Mouse (Mus musculus) cerebellum, postnatal 25 days (tissue): ENCODE measurements at regions not wholly inside any gene's neighbourhood (a gene's known extent, or its start where the extent isn't known, plus 50 kb on each side); places are given as distances from the start of the nearest gene placed in this dataset.

Experiments used
- DNase-seq, 2 experiments: peaks; one replicate each; pipeline ENCODE4 v3.0.0; 2021; ENCODE audit warnings: mixed read lengths in 2 of 2

- no peak for DNase-seq
These were observed 425.6 kb upstream of the Ubash3b start for GRCm38 (mm10) chr9:41586966-41587570.

- DNase-seq = no peak
These were observed 424.8 kb upstream of the Ubash3b start for GRCm38 (mm10) chr9:41586291-41586690.

GRCm38 (mm10) chr9:41585771-41586170 lies 424.3 kb upstream of the Ubash3b start:
- no peak for DNase-seq

- DNase-seq = no peak
These were observed 423.5 kb upstream of the Ubash3b start for GRCm38 (mm10) chr9:41585012-41585411.

- peak in 1 of 2 experiments; percentile 11 for DNase-seq
These were observed 422.3 kb upstream of the Ubash3b start for GRCm38 (mm10) chr9:41583711-41584329.

GRCm38 (mm10) chr9:41583276-41583675 lies 421.8 kb upstream of the Ubash3b start:
- no peak for DNase-seq

- DNase-seq = no peak
These were observed 421.3 kb upstream of the Ubash3b start for GRCm38 (mm10) chr9:41582711-41583236.

GRCm38 (mm10) chr9:41582171-41582570 lies 420.7 kb upstream of the Ubash3b start:
- no peak for DNase-seq

GRCm38 (mm10) chr9:41581741-41582140 lies 420.2 kb upstream of the Ubash3b start:
- DNase-seq = no peak

- DNase-seq = peak; percentile 16 to 19
These were observed 419.7 kb upstream of the Ubash3b start for GRCm38 (mm10) chr9:41581152-41581551.

- DNase-seq = peak; percentile 39 to 46
These were observed 419.1 kb upstream of the Ubash3b start for GRCm38 (mm10) chr9:41580611-41581041.

GRCm38 (mm10) chr9:41580067-41580466 lies 418.6 kb upstream of the Ubash3b start:
- DNase-seq = no peak

- DNase-seq = peak in 1 of 2 experiments; percentile 18
These were observed 417.9 kb upstream of the Ubash3b start for GRCm38 (mm10) chr9:41579107-41580014.

- DNase-seq = no peak
These were observed 417.0 kb upstream of the Ubash3b start for GRCm38 (mm10) chr9:41578221-41579106.

- DNase-seq = no peak
These were observed 416.3 kb upstream of the Ubash3b start for GRCm38 (mm10) chr9:41577760-41578159.

- no peak for DNase-seq
These were observed 414.3 kb upstream of the Ubash3b start for GRCm38 (mm10) chr9:41575826-41576225.

GRCm38 (mm10) chr9:41570262-41570661 lies 408.8 kb upstream of the Ubash3b start:
- no peak for DNase-seq

GRCm38 (mm10) chr9:41566496-41566895 lies 405.0 kb upstream of the Ubash3b start:
- DNase-seq = no peak

- DNase-seq = no peak
These were observed 404.3 kb upstream of the Ubash3b start for GRCm38 (mm10) chr9:41565784-41566183.

- DNase-seq = no peak
These were observed 401.9 kb upstream of the Ubash3b start for GRCm38 (mm10) chr9:41563376-41563775.

GRCm38 (mm10) chr9:41558456-41558855 lies 397.0 kb upstream of the Ubash3b start:
- no peak for DNase-seq

- no peak for DNase-seq
These were observed 395.4 kb upstream of the Ubash3b start for GRCm38 (mm10) chr9:41556888-41557287.
